Mouse (Mus musculus): ENCODE data around the gene Decr2. TPM values are rescaled to one million over a fixed set of nuclear protein-coding genes. Genes with fewer than 3 reads are reported as not detected.

Decr2 gene
- 15.7 TPM for polyA plus RNA-seq (2014; fragmentation: Illumina TruSeq; extraction: RNeasy Lipid Tissue Mini Kit (QIAGEN cat#74804))

GRCm38 (mm10) chr17:26089905-26090632, at the start of gene Decr2:
TSS of gene Decr2 (minus strand) at chr17:26090337.

GRCm38 (mm10) chr17:26138239-26138836, 48.2 kb upstream of the Decr2 start, which contains the start of gene Axin1:
TSS of gene Axin1 (plus strand) at chr17:26138688.

DNA sequence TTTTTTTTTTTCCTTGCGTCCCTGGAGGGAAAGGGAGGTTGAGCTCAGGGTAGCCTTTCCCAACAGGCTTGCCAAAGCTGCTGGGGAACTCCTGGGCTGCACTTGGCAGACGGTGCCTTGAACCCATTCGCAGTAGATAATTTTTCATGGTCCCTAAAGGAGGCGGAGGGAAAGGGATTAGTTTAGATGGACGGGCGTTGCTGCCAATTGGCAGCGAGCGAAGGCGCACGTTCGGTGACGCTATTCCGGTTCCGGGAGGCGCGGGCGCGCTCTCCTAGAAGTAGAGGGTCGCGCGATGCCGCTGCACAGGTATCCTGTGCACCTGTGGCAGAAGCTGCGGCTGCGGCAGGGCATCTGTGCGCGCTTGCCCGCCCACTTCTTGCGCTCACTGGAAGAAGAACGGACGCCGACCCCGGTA, 33.1 kb upstream of the Decr2 start, which contains the start of gene Mrpl28:
Mrpl28 (plus strand) TSS at position 234 of the 418 bp plus-strand sequence.

GRCm38 (mm10) chr17:26113181-26113948, 23.2 kb upstream of the Decr2 start, which contains the start of gene Tmem8:
TSS of gene Tmem8 (plus strand) at chr17:26113299.

DNA sequence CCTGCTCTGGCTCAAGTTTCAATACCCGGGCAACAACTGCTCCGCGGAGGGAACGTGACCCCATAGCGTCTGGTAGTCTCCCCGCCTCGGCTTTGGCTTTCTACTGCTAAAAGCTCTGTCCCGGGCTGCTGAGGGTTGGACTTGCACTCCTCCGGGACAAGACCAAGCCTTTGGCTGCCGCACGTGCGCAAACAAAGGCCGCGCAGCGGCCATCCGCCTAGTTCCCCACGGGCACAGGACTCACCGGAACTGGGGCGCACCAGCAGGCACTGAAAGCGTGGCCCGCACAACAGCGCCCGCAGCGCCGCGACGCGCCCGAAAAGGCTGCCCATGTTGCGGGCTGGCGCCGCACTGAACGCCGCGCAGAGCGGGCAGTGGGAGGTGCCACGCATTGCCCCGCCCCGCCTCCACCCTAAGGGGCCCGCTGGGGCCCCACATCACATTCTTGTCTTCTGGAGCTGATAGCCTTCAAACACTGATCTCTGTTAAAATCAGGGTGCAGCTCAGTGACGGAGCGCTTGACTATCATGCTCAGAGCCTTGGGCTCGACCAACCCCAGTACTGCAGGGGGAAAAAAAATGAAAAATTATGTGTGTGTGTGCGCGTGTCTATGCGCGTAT, 5.1 kb upstream of the Decr2 start, which contains the start of gene Nme4:
Nme4 (minus strand) TSS at position 482 of the 620 bp plus-strand sequence.

DNA sequence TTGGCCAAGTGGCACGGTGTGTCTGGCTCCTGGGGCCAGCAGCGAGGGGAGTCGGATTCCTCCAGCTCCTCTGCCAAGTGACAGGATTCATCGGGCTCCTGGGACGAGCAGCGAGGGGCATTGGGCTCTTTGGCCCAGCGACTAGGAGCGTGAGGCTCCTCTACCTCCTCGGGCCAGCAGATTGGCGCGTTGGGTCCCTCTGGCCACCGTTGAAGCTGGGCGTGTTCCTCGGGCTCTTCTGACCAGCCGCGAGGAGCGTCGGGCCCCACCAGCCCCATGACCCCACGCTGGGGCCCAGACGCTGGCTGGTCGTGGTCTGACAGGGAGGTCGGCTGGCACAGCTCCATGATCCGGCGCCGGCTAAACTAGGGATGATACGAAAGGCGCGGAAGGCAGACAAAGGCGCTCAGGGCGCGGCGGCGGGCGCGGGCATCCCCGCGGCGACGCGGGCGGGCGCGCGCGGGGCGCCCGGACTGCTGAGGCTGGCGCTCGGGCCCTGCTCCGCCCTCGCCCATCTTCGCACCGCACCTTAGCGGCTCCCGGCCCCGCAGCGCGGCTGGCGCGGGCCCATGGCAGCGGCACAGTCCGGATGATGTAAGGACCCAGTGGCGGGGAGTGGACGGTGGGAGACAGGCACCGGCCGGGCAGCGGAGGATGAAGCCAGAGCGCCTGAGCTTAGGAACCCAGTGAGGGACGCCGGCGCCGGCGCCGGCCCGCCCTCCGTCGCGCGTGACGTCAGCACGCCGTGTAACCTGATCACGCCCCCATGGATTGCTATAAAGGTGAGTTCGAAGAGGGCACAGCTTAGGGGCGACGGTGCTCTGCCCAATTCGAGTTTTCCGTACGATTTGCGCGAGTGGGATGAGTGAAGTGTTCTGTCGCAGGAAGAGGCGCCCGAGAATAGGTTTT, 21.1 kb downstream of the Decr2 start, which contains the start of gene Rab11fip3:
Rab11fip3 (minus strand) TSS at position 725 of the 909 bp plus-strand sequence.

Other genes with a start within 250 kb of the Decr2 start
- gene Gm20683, start 248.6 kb downstream of the Decr2 start, polyA plus RNA-seq (2014; fragmentation: Illumina TruSeq; extraction: RNeasy Lipid Tissue Mini Kit (QIAGEN cat#74804)) = not detected
- gene Rhot2, start 245.5 kb downstream of the Decr2 start, polyA plus RNA-seq (2014; fragmentation: Illumina TruSeq; extraction: RNeasy Lipid Tissue Mini Kit (QIAGEN cat#74804)) = 8.3 TPM
- gene Wdr90, start 228.8 kb downstream of the Decr2 start, polyA plus RNA-seq (2014; fragmentation: Illumina TruSeq; extraction: RNeasy Lipid Tissue Mini Kit (QIAGEN cat#74804)) = 1.0 TPM
- not detected for gene Mcrip2, start 221.6 kb downstream of the Decr2 start, polyA plus RNA-seq (2014; fragmentation: Illumina TruSeq; extraction: RNeasy Lipid Tissue Mini Kit (QIAGEN cat#74804))
- gene Mettl26, start 215.3 kb downstream of the Decr2 start, polyA plus RNA-seq (2014; fragmentation: Illumina TruSeq; extraction: RNeasy Lipid Tissue Mini Kit (QIAGEN cat#74804)) = 10.6 TPM
- gene Wfikkn1, start 209.5 kb downstream of the Decr2 start, polyA plus RNA-seq (2014; fragmentation: Illumina TruSeq; extraction: RNeasy Lipid Tissue Mini Kit (QIAGEN cat#74804)) = not detected
- 1.1 TPM for gene Rab40c, start 170.6 kb downstream of the Decr2 start, polyA plus RNA-seq (2014; fragmentation: Illumina TruSeq; extraction: RNeasy Lipid Tissue Mini Kit (QIAGEN cat#74804))
- 27.4 TPM for gene Pigq, start 145.4 kb downstream of the Decr2 start, polyA plus RNA-seq (2014; fragmentation: Illumina TruSeq; extraction: RNeasy Lipid Tissue Mini Kit (QIAGEN cat#74804))
- gene Nhlrc4, start 145.4 kb downstream of the Decr2 start, polyA plus RNA-seq (2014; fragmentation: Illumina TruSeq; extraction: RNeasy Lipid Tissue Mini Kit (QIAGEN cat#74804)) = 0.29 TPM
- not detected for gene A930017K11Rik, start 137.8 kb downstream of the Decr2 start, polyA plus RNA-seq (2014; fragmentation: Illumina TruSeq; extraction: RNeasy Lipid Tissue Mini Kit (QIAGEN cat#74804))
- 0.51 TPM for gene Capn15, start 104.5 kb downstream of the Decr2 start, polyA plus RNA-seq (2014; fragmentation: Illumina TruSeq; extraction: RNeasy Lipid Tissue Mini Kit (QIAGEN cat#74804))
- gene Rab11fip3, start 20.8 kb downstream of the Decr2 start, polyA plus RNA-seq (2014; fragmentation: Illumina TruSeq; extraction: RNeasy Lipid Tissue Mini Kit (QIAGEN cat#74804)) = 2.5 TPM
- 2.2 TPM for gene Nme4, start 5.3 kb upstream of the Decr2 start, polyA plus RNA-seq (2014; fragmentation: Illumina TruSeq; extraction: RNeasy Lipid Tissue Mini Kit (QIAGEN cat#74804))
- 0.88 TPM for gene Tmem8, start 23.0 kb upstream of the Decr2 start, polyA plus RNA-seq (2014; fragmentation: Illumina TruSeq; extraction: RNeasy Lipid Tissue Mini Kit (QIAGEN cat#74804))
- 7.3 TPM for gene Mrpl28, start 33.2 kb upstream of the Decr2 start, polyA plus RNA-seq (2014; fragmentation: Illumina TruSeq; extraction: RNeasy Lipid Tissue Mini Kit (QIAGEN cat#74804))
- 22.3 TPM for gene Axin1, start 48.4 kb upstream of the Decr2 start, polyA plus RNA-seq (2014; fragmentation: Illumina TruSeq; extraction: RNeasy Lipid Tissue Mini Kit (QIAGEN cat#74804))
- gene Pdia2, start 108.8 kb upstream of the Decr2 start, polyA plus RNA-seq (2014; fragmentation: Illumina TruSeq; extraction: RNeasy Lipid Tissue Mini Kit (QIAGEN cat#74804)) = not detected
- gene Rgs11, start 112.6 kb upstream of the Decr2 start, polyA plus RNA-seq (2014; fragmentation: Illumina TruSeq; extraction: RNeasy Lipid Tissue Mini Kit (QIAGEN cat#74804)) = 0.43 TPM
- 0.74 TPM for gene Arhgdig, start 117.4 kb upstream of the Decr2 start, polyA plus RNA-seq (2014; fragmentation: Illumina TruSeq; extraction: RNeasy Lipid Tissue Mini Kit (QIAGEN cat#74804))
- 37.1 TPM for gene Fam234a, start 153.9 kb upstream of the Decr2 start, polyA plus RNA-seq (2014; fragmentation: Illumina TruSeq; extraction: RNeasy Lipid Tissue Mini Kit (QIAGEN cat#74804))
- gene Luc7l, start 162.6 kb upstream of the Decr2 start, polyA plus RNA-seq (2014; fragmentation: Illumina TruSeq; extraction: RNeasy Lipid Tissue Mini Kit (QIAGEN cat#74804)) = 70.7 TPM